Mouse (Mus musculus): ENCODE results near the gene Megf11. TPM values are rescaled to one million over a fixed set of nuclear protein-coding genes. Genes with fewer than 3 reads are reported as not detected.

Megf11 gene
- polyA plus RNA-seq, 1 experiment from 2014 or later = 5.2 TPM

DNA sequence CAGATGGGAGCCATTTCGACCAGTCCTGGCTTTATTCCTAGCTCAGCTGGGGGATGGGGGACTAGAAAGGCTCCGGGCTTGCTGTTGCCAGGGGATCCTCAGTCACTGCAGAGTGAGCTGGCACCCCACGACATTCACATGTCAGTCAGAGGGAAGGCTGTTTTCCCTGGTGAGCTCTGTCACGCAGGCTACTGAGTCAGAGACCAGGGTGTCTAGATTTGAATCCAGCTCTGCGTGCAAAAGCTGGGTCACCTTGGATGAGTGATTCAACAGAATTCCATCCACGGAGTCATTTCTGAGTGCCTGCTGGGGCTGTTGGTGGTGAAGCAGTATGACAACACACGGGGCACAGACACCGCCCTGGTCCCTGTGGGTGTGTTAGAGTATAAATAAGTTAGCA lies 13.7 kb downstream of the Megf11 start:
- Histone ChIP-seq H3K36me3 (ENCODE audit: poor library complexity, severe bottlenecking) (no peaks in the 10 kb centered on the region), H3K4me3 (no peak overlapping the region), H3K27me3 (0 out of 2 replicates have a peak, but pooled peaks cover 4% of the 10 kb centered on the region), H3K4me1 (peaks cover 4% of the 10 kb centered on the region; the same call in 1 of the 2 replicates), H3K4me2 (no peak overlapping the region), H3K9ac (no peak overlapping the region), H3K9me3 (replicated peaks) (no peaks in the 10 kb centered on the region), H3K27ac (no peak overlapping the region)
- 72% methylated on average over 8 of the region's 8 CpGs for WGBS
- no peak for ATAC-seq

DNA sequence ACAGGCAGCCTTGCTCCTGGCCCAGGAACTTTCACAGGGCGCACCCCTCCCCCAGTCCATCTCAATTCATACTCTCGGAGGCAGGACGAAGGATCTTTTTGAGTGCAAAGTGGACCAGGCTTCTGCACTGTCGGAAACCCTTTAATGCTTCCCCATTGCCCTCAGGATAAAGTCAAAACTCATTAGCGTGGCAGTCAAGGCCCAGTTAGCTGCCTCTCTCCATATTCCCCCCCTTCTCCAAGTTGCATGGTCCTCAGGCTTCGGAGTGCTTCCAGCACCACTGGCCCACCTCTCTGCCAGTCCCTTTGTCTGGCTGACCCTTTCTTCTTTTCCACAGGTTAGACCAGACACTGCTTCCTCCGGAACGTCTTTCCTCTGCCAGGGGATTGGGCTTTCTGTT lies 16.7 kb downstream of the Megf11 start:
- no peak overlapping the region for H3K9ac ChIP-seq
- ATAC-seq = no peak
- no peak overlapping the region for H3K4me2 ChIP-seq
- H3K4me1 ChIP-seq = peaks cover 4% of the 10 kb centered on the region; the same call in 1 of the 2 replicates
- H3K9me3 ChIP-seq (replicated peaks) = no peaks in the 10 kb centered on the region
- H3K27ac ChIP-seq = no peak overlapping the region
- H3K36me3 ChIP-seq (ENCODE audit: poor library complexity, severe bottlenecking) = no peaks in the 10 kb centered on the region
- H3K27me3 ChIP-seq = 0 out of 2 replicates have a peak, but pooled peaks cover 4% of the 10 kb centered on the region
- no peak overlapping the region for H3K4me3 ChIP-seq
- 67% methylated on average over 8 of the region's 8 CpGs for WGBS

DNA sequence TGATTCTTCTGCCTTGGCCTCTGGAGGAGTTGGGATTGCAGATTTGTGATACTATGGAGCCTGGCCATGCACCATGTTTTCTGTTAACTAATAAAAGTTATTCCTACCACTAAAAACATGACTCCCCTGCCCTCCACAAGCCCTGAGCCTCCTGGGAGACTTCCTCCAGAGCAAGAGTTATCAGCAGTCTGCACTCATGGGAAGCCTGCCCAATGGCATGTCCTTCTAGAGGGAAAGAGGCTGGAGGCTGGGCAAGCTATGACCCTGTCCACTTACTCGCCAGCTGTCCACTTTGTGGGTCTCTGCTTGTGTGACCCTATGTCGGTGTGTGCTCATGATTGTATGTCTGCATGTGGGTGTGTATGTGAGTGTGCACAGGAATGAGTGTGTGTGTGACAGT lies 21.4 kb downstream of the Megf11 start:
- Histone ChIP-seq H3K4me2 (no peak overlapping the region), H3K9ac (no peak overlapping the region), H3K4me1 (peaks cover 7% of the 10 kb centered on the region; the same call in 1 of the 2 replicates), H3K9me3 (replicated peaks) (no peaks in the 10 kb centered on the region), H3K27ac (no peak overlapping the region), H3K36me3 (ENCODE audit: poor library complexity, severe bottlenecking) (no peaks in the 10 kb centered on the region), H3K4me3 (no peak overlapping the region), H3K27me3 (no peaks in the 10 kb centered on the region)
- WGBS = 94% methylated on average over 2 of the region's 2 CpGs
- ATAC-seq = no peak

DNA sequence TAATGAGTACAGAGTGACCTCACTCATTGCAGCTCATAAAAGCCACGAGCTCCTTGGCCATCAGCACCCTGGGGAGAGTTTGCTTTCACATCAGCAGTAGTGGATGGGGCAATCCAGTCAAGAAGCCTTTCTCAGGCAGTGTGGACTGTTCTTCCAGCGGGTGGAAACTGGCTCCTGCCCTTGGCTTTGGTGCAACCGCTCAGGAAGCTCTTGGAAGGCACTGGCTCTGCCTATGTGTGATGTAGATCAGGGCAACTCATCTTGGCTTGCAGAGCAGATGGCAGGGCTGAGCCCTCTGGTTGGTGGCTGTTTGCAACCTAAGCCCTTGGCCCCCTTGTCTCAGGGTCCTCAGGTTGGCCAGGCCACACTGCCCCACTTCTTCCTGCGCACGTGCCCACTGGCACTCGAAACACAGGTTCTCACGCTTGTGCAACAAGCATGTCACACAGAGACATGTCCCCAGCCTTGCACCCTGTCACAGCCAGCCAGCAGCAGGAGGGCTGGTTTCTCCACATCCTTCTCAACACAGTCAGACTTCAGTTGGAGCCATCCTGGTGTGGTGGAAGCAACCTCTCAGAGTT lies 22.1 kb downstream of the Megf11 start:
- no peak for ATAC-seq
- 81% methylated on average over 7 of the region's 7 CpGs for WGBS
- peaks cover 7% of the 10 kb centered on the region; the same call in 1 of the 2 replicates for H3K4me1 ChIP-seq

DNA sequence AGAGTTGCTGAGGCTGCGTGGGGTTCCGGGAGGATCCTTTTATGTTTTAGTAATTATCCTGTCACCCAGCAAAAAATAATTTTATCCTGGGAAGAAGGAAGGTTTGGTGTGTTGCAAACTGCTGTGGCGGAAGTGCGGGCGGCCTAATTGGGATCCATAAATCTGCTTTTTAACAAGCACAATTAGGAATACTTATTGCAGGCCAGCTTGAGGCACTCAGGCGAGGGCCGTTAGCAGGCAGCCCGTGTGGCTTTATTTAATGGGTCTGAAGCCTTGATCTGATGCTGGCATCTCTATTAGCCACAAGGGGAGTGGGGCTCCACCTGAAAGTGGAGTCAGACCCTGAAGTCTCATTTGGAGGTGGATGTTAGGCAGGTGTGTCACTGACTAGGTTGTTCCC lies 23.4 kb downstream of the Megf11 start:
- H3K9ac ChIP-seq = no peak overlapping the region
- H3K9me3 ChIP-seq (replicated peaks) = no peaks in the 10 kb centered on the region
- no peaks in the 10 kb centered on the region for H3K36me3 ChIP-seq (ENCODE audit: poor library complexity, severe bottlenecking)
- 32% methylated on average over 8 of the region's 8 CpGs for WGBS
- no peak overlapping the region; the same call in 1 of the 2 replicates for H3K27ac ChIP-seq
- H3K27me3 ChIP-seq = no peaks in the 10 kb centered on the region
- no peak overlapping the region for H3K4me3 ChIP-seq
- H3K4me2 ChIP-seq = no peak overlapping the region
- H3K4me1 ChIP-seq = peaks cover 7% of the 10 kb centered on the region; the same call in 1 of the 2 replicates
- ATAC-seq = no peak

More for the DNA sequence above, 22.1 kb downstream of the Megf11 start:
- H3K9ac ChIP-seq = no peak overlapping the region
- H3K4me3 ChIP-seq = no peak overlapping the region
- H3K27ac ChIP-seq = no peak overlapping the region
- H3K27me3 ChIP-seq = no peaks in the 10 kb centered on the region
- H3K9me3 ChIP-seq (replicated peaks) = no peaks in the 10 kb centered on the region
- H3K4me2 ChIP-seq = no peak overlapping the region
- H3K36me3 ChIP-seq (ENCODE audit: poor library complexity, severe bottlenecking) = no peaks in the 10 kb centered on the region

DNA sequence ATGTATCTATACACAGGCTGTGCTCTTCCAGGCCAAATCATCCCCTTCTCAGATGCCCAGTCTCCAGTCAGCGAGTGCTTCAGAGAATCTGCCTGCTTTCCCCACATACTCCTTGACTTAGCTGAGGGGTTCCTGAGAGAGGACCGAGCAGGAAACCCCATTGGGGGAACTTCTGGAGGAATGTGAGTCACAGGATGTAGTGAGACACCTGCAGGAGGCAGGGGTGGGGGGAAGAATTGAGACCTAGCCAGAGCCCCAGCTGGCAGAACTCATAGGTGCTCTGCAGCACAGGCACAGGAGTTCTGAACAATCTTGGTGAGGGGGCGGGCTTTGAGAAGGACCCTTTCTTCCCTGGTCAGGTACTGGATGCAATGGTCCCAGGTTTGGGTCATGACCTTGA lies 35.0 kb downstream of the Megf11 start:
- H3K27ac ChIP-seq = no peak overlapping the region
- H3K9ac ChIP-seq = no peak overlapping the region
- no peaks in the 10 kb centered on the region for H3K9me3 ChIP-seq (replicated peaks)
- no peak overlapping the region for H3K4me3 ChIP-seq
- WGBS = 95% methylated on average over 3 of the region's 3 CpGs
- H3K36me3 ChIP-seq (ENCODE audit: poor library complexity, severe bottlenecking) = no peaks in the 10 kb centered on the region
- no peak overlapping the region for H3K4me2 ChIP-seq
- H3K27me3 ChIP-seq = no peaks in the 10 kb centered on the region
- H3K4me1 ChIP-seq = no peaks in the 10 kb centered on the region
- no peak for ATAC-seq

DNA sequence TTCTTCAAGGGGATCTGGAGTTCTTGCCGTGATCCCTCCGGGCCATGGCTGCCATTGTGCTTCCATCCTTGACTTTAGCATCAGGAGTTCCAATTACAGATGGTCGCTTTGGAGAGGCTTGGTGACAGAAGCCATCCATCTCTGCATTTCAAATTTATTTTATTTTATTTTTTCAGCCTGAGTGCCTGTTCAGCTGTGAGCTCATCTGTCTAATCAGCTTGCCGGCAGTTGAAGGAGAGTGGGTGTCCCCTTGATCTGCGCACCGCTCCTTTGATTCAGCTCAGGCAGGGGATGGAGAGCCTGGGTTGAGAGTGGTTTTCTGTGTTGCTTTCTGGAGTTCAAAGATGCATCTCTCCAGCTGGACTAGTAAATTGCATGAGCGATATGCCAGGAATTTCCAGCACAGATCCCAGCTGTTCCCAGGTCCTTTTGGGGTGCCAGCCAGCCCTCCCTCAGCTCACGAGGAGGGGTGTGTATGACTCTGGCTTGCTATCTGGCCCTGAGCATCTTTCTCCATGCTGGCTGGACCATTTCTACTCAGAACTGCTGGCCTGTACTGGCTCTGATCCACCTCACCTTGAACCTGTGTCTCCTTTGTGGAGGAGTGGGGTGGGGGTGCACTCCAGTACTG lies 36.7 kb downstream of the Megf11 start:
- Histone ChIP-seq H3K27me3 (no peaks in the 10 kb centered on the region), H3K4me3 (no peak overlapping the region), H3K36me3 (ENCODE audit: poor library complexity, severe bottlenecking) (no peaks in the 10 kb centered on the region), H3K4me1 (no peaks in the 10 kb centered on the region), H3K9me3 (replicated peaks) (no peaks in the 10 kb centered on the region), H3K4me2 (no peak overlapping the region), H3K27ac (no peak overlapping the region), H3K9ac (no peak overlapping the region)
- no peak for ATAC-seq
- 68% methylated on average over 8 of the region's 8 CpGs for WGBS

DNA sequence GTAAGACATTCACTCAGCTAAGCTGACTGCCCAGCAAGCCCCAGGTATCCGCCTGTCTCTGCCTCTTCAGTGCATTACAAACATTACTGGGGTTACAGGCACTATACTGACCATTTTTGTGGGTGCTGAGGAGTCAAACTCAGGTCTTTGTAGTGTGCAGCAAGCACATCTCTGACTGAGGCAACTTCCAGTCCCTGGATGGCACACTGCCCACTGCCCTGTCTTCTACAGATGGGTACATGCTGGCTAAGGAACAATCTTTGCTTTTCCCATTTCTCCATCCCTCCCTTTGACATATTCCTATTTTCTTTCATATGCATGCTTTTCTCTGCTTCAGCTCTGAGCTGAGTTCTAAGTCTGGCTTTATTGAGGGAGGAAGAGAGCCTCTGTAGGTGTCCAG lies 38.5 kb downstream of the Megf11 start:
- H3K4me1 ChIP-seq = no peaks in the 10 kb centered on the region
- H3K9me3 ChIP-seq (replicated peaks) = no peaks in the 10 kb centered on the region
- no peaks in the 10 kb centered on the region for H3K36me3 ChIP-seq (ENCODE audit: poor library complexity, severe bottlenecking)
- ATAC-seq = no peak
- no peak overlapping the region for H3K4me2 ChIP-seq
- no peak overlapping the region for H3K27ac ChIP-seq
- no peak overlapping the region for H3K4me3 ChIP-seq
- WGBS = 86% methylated on average over 1 of the region's 1 CpGs
- H3K9ac ChIP-seq = no peak overlapping the region
- H3K27me3 ChIP-seq = no peaks in the 10 kb centered on the region

DNA sequence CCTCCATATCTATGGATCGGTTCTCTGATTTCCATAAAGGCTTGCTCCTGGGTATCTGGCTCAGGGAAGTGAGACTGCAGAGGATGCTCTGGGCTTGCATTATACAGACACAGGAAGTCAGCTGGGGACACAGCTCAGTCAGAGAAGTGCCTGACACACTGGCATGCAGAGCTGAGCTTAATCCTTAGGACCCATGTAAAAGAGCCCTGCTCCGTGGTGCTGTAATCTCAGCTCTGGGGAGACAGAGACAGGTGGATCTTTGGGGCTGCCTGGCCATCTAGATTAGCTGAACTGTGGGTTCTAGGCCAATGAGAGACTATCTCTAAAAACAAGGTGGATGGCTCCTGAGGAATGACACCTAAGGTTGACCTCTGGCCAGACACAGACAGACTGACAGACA lies 50.7 kb downstream of the Megf11 start:
- Histone ChIP-seq H3K4me2 (no peak overlapping the region), H3K36me3 (ENCODE audit: poor library complexity, severe bottlenecking) (no peaks in the 10 kb centered on the region), H3K4me1 (no peaks in the 10 kb centered on the region), H3K9me3 (replicated peaks) (no peaks in the 10 kb centered on the region), H3K4me3 (no peak overlapping the region), H3K27me3 (no peaks in the 10 kb centered on the region), H3K27ac (no peak overlapping the region), H3K9ac (no peak overlapping the region)
- no peak for ATAC-seq
- WGBS = 58% methylated on average over 2 of the region's 2 CpGs

DNA sequence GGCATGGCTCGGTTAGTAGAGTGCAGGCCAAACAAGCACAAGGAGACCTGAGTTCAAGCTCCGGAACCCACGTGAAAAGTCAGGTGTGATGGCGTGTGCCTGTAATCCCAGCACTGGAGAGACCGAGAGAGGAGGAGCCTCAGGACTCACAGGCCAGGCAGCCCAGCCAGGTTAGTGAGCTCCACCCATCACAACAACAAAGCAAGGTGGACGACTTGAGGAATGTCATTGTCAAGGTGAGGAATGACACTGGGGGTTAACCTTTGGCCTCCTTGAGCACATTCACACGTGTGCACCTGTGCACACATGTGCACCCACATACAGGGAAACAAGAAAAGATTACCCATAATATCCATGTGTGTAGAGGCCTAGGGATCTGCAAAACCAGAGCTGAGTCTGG lies 54.7 kb downstream of the Megf11 start:
- no peak overlapping the region for H3K9ac ChIP-seq
- no peak for ATAC-seq
- no peak overlapping the region for H3K4me3 ChIP-seq
- no peak overlapping the region for H3K4me2 ChIP-seq
- 0 out of 2 replicates have a peak, but pooled peaks cover 2% of the 10 kb centered on the region for H3K27me3 ChIP-seq
- H3K36me3 ChIP-seq (ENCODE audit: poor library complexity, severe bottlenecking) = no peaks in the 10 kb centered on the region
- H3K27ac ChIP-seq = no peak overlapping the region
- WGBS = 83% methylated on average over 7 of the region's 7 CpGs
- H3K4me1 ChIP-seq = peaks cover 3% of the 10 kb centered on the region; the same call in 1 of the 2 replicates
- no peaks in the 10 kb centered on the region for H3K9me3 ChIP-seq (replicated peaks)

DNA sequence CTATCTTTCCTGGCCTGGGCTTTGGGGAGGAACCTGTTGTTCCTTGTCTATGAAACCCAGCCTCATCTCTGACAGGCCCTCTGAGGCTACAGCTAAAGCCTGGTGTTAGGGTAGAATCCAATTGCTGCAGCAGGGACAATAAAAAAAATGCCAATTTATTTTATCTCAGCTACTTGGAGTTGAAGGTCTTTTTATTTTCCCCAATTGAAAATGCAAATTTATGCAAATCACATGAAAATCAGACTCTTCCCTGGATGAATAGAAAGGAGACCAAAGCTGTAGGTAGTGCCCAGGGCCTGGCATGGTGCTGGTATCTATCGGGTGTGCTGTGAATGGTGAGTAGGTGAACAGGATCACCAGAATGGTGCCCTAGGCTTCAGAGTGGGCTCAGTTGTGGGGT lies 60.6 kb downstream of the Megf11 start:
- no peak overlapping the region for H3K4me2 ChIP-seq
- 44% methylated on average over 1 of the region's 1 CpGs for WGBS
- no peaks in the 10 kb centered on the region for H3K9me3 ChIP-seq (replicated peaks)
- ATAC-seq = no peak
- peaks cover 46% of the 10 kb centered on the region for H3K4me1 ChIP-seq
- H3K27me3 ChIP-seq = peaks cover 10% of the 10 kb centered on the region; the same call in 1 of the 2 replicates
- H3K36me3 ChIP-seq (ENCODE audit: poor library complexity, severe bottlenecking) = no peaks in the 10 kb centered on the region
- no peak overlapping the region for H3K9ac ChIP-seq
- no peak overlapping the region for H3K4me3 ChIP-seq
- H3K27ac ChIP-seq = peak overlapping the region; percentile 81

DNA sequence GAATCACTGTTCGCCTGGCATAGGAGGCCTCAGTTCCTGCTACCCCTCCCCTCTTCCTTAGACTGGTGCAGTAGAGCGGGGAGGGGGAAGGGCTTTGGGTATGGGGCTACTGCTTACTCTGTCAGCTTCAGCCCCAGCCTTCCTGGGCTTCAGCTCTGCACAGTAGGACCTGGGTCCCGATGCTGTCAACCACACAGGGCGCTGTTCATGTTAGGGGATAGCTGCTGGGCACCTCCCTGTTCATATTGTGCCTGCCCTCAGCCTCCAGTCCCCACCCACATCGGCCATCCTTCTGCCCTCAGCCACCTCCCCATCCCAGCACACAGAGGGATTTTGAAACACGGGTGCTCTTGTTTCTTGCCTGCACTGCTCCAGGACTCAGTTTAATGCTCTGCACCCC lies 61.6 kb downstream of the Megf11 start:
- Histone ChIP-seq H3K4me2 (peak overlapping the region; percentile 25), H3K9me3 (replicated peaks) (no peaks in the 10 kb centered on the region), H3K4me1 (peaks cover 46% of the 10 kb centered on the region), H3K27ac (peak overlapping the region; percentile 81), H3K27me3 (peaks cover 10% of the 10 kb centered on the region; the same call in 1 of the 2 replicates), H3K9ac (no peak overlapping the region), H3K36me3 (ENCODE audit: poor library complexity, severe bottlenecking) (no peaks in the 10 kb centered on the region), H3K4me3 (no peak overlapping the region)
- peak; percentile 82 for ATAC-seq
- 25% methylated on average over 6 of the region's 6 CpGs for WGBS

Measured in forebrain, embryonic 13.5 days (tissue).